Mouse (Mus musculus) spleen, embryonic (tissue): ENCODE measurements around the gene A530016L24Rik.

Experiments
- CTCF ChIA-PET: fragments of 350-600 bp; sonication (Branson Sonifier 250); formaldehyde crosslinking; loops from one replicate; lab custom pipeline; 2022; lab: Charles Lee

A530016L24Rik gene

GRCm38 (mm10) chr12:112489134-112489533 lies at the start of gene A530016L24Rik:
Gene A530016L24Rik, plus strand, starts transcription at chr12:112489448.
- CTCF ChIA-PET = no interaction called here

GRCm38 (mm10) chr12:112439993-112440392 lies 49.3 kb upstream of the A530016L24Rik start:
- CTCF ChIA-PET = no interaction called here

- CTCF ChIA-PET = no interaction called here
Observed at GRCm38 (mm10) chr12:112449144-112449827, 40.0 kb upstream of the A530016L24Rik start.

GRCm38 (mm10) chr12:112449828-112450180 lies 39.4 kb upstream of the A530016L24Rik start:
- CTCF ChIA-PET = no interaction called here

GRCm38 (mm10) chr12:112450883-112451282 lies 38.4 kb upstream of the A530016L24Rik start:
- CTCF ChIA-PET = no interaction called here

GRCm38 (mm10) chr12:112451381-112451780 lies 37.9 kb upstream of the A530016L24Rik start:
- CTCF ChIA-PET = no interaction called here

- CTCF ChIA-PET = no interaction called here
Observed at GRCm38 (mm10) chr12:112451826-112452225, 37.4 kb upstream of the A530016L24Rik start.

GRCm38 (mm10) chr12:112456144-112456713 lies 33.0 kb upstream of the A530016L24Rik start:
- CTCF ChIA-PET = no interaction called here

GRCm38 (mm10) chr12:112457839-112458238 lies 31.4 kb upstream of the A530016L24Rik start:
- CTCF ChIA-PET = no interaction called here

GRCm38 (mm10) chr12:112462423-112462822 lies 26.8 kb upstream of the A530016L24Rik start:
- CTCF ChIA-PET = no interaction called here

- CTCF ChIA-PET = no interaction called here
Observed at GRCm38 (mm10) chr12:112463209-112463608, 26.0 kb upstream of the A530016L24Rik start.

GRCm38 (mm10) chr12:112463750-112464444 lies 25.4 kb upstream of the A530016L24Rik start:
- CTCF ChIA-PET = no interaction called here

GRCm38 (mm10) chr12:112464516-112464915 lies 24.7 kb upstream of the A530016L24Rik start:
- CTCF ChIA-PET = no interaction called here

- CTCF ChIA-PET = no interaction called here
Observed at GRCm38 (mm10) chr12:112465928-112466327, 23.3 kb upstream of the A530016L24Rik start.

- CTCF ChIA-PET = interaction anchor here (0.6 kb wide), 1 partner anchor 167 kb away, joined by 3 read pairs; no protein-coding TSS in a partner anchor
Observed at GRCm38 (mm10) chr12:112467387-112467786, 21.9 kb upstream of the A530016L24Rik start.

GRCm38 (mm10) chr12:112469393-112469792 lies 19.9 kb upstream of the A530016L24Rik start:
- CTCF ChIA-PET = no interaction called here

GRCm38 (mm10) chr12:112470216-112470615 lies 19.0 kb upstream of the A530016L24Rik start:
- CTCF ChIA-PET = no interaction called here

GRCm38 (mm10) chr12:112473777-112474176 lies 15.5 kb upstream of the A530016L24Rik start:
- CTCF ChIA-PET = interaction anchor here (0.9 kb wide), 1 partner anchor 18 kb away, joined by 3 read pairs; no protein-coding TSS in a partner anchor

- CTCF ChIA-PET = no interaction called here
Observed at GRCm38 (mm10) chr12:112489535-112489934, 287 bp downstream of the A530016L24Rik start.

- CTCF ChIA-PET = no interaction called here
Observed at GRCm38 (mm10) chr12:112490444-112490939, 1.2 kb downstream of the A530016L24Rik start.

- CTCF ChIA-PET = no interaction called here
Observed at GRCm38 (mm10) chr12:112496136-112496535, 6.9 kb downstream of the A530016L24Rik start.

GRCm38 (mm10) chr12:112497731-112498130 lies 8.5 kb downstream of the A530016L24Rik start:
- CTCF ChIA-PET = no interaction called here
